Comparison of ENCODE assay signal across 10 mouse cellular contexts in the genomic region with DNA sequence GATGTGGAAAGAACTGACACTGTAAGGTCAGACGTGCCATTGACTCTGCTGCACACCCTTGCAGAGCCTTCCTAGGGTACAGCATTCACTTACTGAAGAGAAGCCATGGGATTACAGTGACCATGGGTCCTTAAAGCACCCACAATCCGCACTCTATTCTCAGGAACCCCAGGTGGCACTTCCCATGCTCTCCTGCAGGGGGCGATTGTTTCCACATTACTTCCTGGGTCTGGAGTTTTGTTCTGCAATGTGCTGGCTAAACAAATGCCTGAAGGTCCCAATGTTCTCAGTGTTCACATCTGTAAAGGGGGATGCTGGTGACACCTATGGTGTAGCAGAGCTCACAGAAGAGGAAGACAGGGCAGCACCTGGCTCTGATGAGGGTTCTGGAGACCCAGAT.
DNase-seq lines count a peak whose midpoint lies in the region; ATAC-seq and TF ChIP-seq lines count a peak whose summit lies in the region.
"Had no signal": no experiment of that assay in that cellular context is flagged by ENCODE, and none has a peak within 500 bp of the region (broad histone marks: within the 10 kb centered on the region; RNA-seq: fewer than 3 reads in every experiment).

No protein-coding gene starts in this region.

- H3K27me3 ChIP-seq in intestine, postnatal 0 days (replicated peaks; ENCODE audit: control insufficient read depth, insufficient read depth, low read length) = 0 out of 2 replicates have a peak, but pooled peaks cover 3% of the 10 kb centered on the region
- H3K27me3 ChIP-seq in intestine, embryonic 15.5 days (replicated peaks) = no peaks in the 10 kb centered on the region
- peaks cover 16% of the 10 kb centered on the region for H3K27me3 ChIP-seq in E14TG2a.4 (ENCODE audit: insufficient read depth, low read length)
- H3K27me3 ChIP-seq in heart, embryonic 11.5 days (ENCODE audit: control insufficient read depth, insufficient read depth, low read length) = peaks cover 75% of the 10 kb centered on the region

- no peak overlapping the region for H3K4me3 ChIP-seq in intestine, postnatal 0 days (ENCODE audit: low read depth, low read length)
- H3K4me3 ChIP-seq in intestine, embryonic 15.5 days (replicated peaks) = no peak overlapping the region
- H3K4me3 ChIP-seq in E14TG2a.4 (replicated peaks; ENCODE audit: low read length) = no peak overlapping the region
- no peak overlapping the region for H3K4me3 ChIP-seq in heart, embryonic 11.5 days (ENCODE audit: low read depth, low read length)
- H3K4me3 ChIP-seq: erythroblast, embryonic 14.5 days; hindbrain, embryonic 15.5 days had no signal

- WGBS in intestine, postnatal 0 days = 81% methylated on average over 3 of the region's 3 CpGs
- 75% methylated on average over 3 of the region's 3 CpGs for WGBS in intestine, embryonic 15.5 days
- WGBS in heart, embryonic 11.5 days (ENCODE audit: insufficient replicate concordance) = 54% methylated on average over 3 of the region's 3 CpGs

- DNase-seq in 3T3-L1 (ENCODE audit: low read depth, low spot score) = peak; percentile 22
- peak; percentile 20 for DNase-seq in lung, postnatal 10 days
- no peak for DNase-seq in right cerebral cortex, postnatal 14 days
- DNase-seq: gastrocnemius, postnatal 36 days had no signal

- no peaks in the 10 kb centered on the region for H3K9me3 ChIP-seq in intestine, postnatal 0 days (ENCODE audit: control insufficient read depth)
- no peaks in the 10 kb centered on the region for H3K9me3 ChIP-seq in intestine, embryonic 15.5 days
- H3K9me3 ChIP-seq in E14TG2a.4 (ENCODE audit: low read length) = no peaks in the 10 kb centered on the region
- H3K9me3 ChIP-seq in heart, embryonic 11.5 days (replicated peaks; ENCODE audit: control insufficient read depth, low read length) = 0 out of 2 replicates have a peak, but pooled peaks cover 3% of the 10 kb centered on the region
- H3K9me3 ChIP-seq: hindbrain, embryonic 15.5 days had no signal

- no peak overlapping the region for H3K9ac ChIP-seq in intestine, postnatal 0 days (ENCODE audit: low read depth, low read length)
- H3K9ac ChIP-seq in intestine, embryonic 15.5 days = no peak overlapping the region
- H3K9ac ChIP-seq in heart, embryonic 11.5 days (ENCODE audit: low read depth, low read length) = no peak overlapping the region
- H3K9ac ChIP-seq: hindbrain, embryonic 15.5 days had no signal

- no peak overlapping the region for H3K4me2 ChIP-seq in intestine, postnatal 0 days (replicated peaks; ENCODE audit: low read depth)
- H3K4me2 ChIP-seq in intestine, embryonic 15.5 days (replicated peaks) = no peak overlapping the region
- H3K4me2 ChIP-seq in heart, embryonic 11.5 days = no peak overlapping the region
- H3K4me2 ChIP-seq: hindbrain, embryonic 15.5 days had no signal

- ATAC-seq in intestine, postnatal 0 days = no peak
- no peak for ATAC-seq in intestine, embryonic 15.5 days
- no peak for ATAC-seq in heart, embryonic 11.5 days (replicated peaks; ENCODE audit: insufficient number of reproducible peaks, low FRiP score, low TSS enrichment)

- H3K4me1 ChIP-seq in intestine, postnatal 0 days (replicated peaks; ENCODE audit: control insufficient read depth, insufficient read depth, low read length) = 0 out of 2 replicates have a peak, but pooled peaks cover 7% of the 10 kb centered on the region
- peaks cover 6% of the 10 kb centered on the region; the same call in 1 of the 2 replicates for H3K4me1 ChIP-seq in intestine, embryonic 15.5 days (replicated peaks)
- H3K4me1 ChIP-seq in E14TG2a.4 (replicated peaks; ENCODE audit: low read depth, low read length) = peaks cover 9% of the 10 kb centered on the region
- H3K4me1 ChIP-seq in heart, embryonic 11.5 days (ENCODE audit: control insufficient read depth, insufficient read depth, low read length) = peaks cover 11% of the 10 kb centered on the region; the same call in 1 of the 2 replicates

- no peak overlapping the region for H3K27ac ChIP-seq in intestine, postnatal 0 days (ENCODE audit: low read depth, low read length)
- H3K27ac ChIP-seq in intestine, embryonic 15.5 days = no peak overlapping the region
- H3K27ac ChIP-seq in heart, embryonic 11.5 days (ENCODE audit: low read depth, low read length) = no peak overlapping the region
- H3K27ac ChIP-seq: hindbrain, embryonic 15.5 days had no signal

- peak; percentile 64 for TF ChIP-seq CTCF in intestine, postnatal 0 days (IDR thresholded peaks at IDR 0.05; ENCODE audit: low read depth)
- peak; percentile 85 for TF ChIP-seq CTCF in E14TG2a.4 (conservative IDR thresholded peaks at IDR 0.05; ENCODE audit: low read length)

- no peaks in the 10 kb centered on the region for H3K36me3 ChIP-seq in intestine, postnatal 0 days (ENCODE audit: control insufficient read depth, insufficient read depth)
- H3K36me3 ChIP-seq in intestine, embryonic 15.5 days = no peaks in the 10 kb centered on the region
- H3K36me3 ChIP-seq in E14TG2a.4 (ENCODE audit: insufficient read depth, low read length) = no peaks in the 10 kb centered on the region
- no peaks in the 10 kb centered on the region for H3K36me3 ChIP-seq in heart, embryonic 11.5 days (ENCODE audit: control insufficient read depth, insufficient read depth, low read length)
- H3K36me3 ChIP-seq: hindbrain, embryonic 15.5 days had no signal
